Mouse (Mus musculus): ENCODE results near the gene Ttc34.

DNA sequence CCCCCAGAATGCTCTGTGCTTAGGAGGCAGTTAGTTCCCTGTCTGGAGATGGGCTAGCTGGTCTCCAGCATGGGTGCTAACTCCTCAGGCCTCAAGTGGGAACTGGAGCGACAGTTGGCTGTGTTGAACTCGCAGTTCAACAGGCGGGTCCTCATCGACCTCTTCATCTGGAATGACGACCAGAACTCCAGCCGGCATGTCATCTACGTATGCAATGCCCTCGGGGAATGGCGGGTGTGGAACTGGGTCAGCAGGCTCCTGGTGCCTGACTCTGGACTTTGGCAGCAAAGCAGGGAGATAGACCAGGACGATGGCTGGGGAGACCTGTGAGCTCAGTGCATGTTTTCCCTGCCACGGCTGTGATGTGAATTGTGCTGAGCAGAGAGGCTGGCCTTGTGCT lies 48.2 kb downstream of the Ttc34 start:
- TF ChIP-seq POLR2AphosphoS5 (IDR thresholded peaks at IDR 0.05; ENCODE audit: insufficient replicate concordance, low read depth, low read length) (no peak), CTCF (IDR thresholded peaks at IDR 0.05; ENCODE audit: low read depth, low read length) (no peak), GATA1 (IDR thresholded peaks at IDR 0.05; ENCODE audit: borderline replicate concordance, low read length) (no peak), TAL1 (conservative IDR thresholded peaks at IDR 0.05; ENCODE audit: low read depth, low read length) (no peak), GATA2 (IDR thresholded peaks at IDR 0.05; ENCODE audit: borderline replicate concordance, low read depth, low read length) (no peak)

Data from G1E (cell line).